Mouse (Mus musculus) heart, postnatal 0 days (tissue): Measurements from ENCODE around the gene Pmel. TPM values are rescaled to one million over a fixed set of nuclear protein-coding genes. Genes with fewer than 3 reads are reported as not detected.

Experiments
- ATAC-seq: fragments of 200-750 bp; cut with Nextera tagmentation; 2 replicates; pipeline ENCODE4 v1.8.0; 2017; ENCODE audit warnings: low read depth, moderate number of reproducible peaks, moderate library complexity; ENCODE audit not compliant: insufficient read depth
- DNase-seq: peaks from one replicate; pipeline ENCODE4 v3.0.0-alpha.2; 2016; ENCODE audit warnings: low spot score
- H3K27ac ChIP-seq: fragments of 300-500 bp; sonication (generic); 2 replicates; pipeline ENCODE4 v1.5.1; 2014; ENCODE audit warnings: low read depth, mild to moderate bottlenecking
- H3K27me3 ChIP-seq: fragments of 300-500 bp; sonication (generic); 2 replicates; pipeline ENCODE4 v1.6.1; 2014; ENCODE audit warnings: low read length, mixed read lengths; ENCODE audit not compliant: control insufficient read depth, insufficient read depth
- H3K36me3 ChIP-seq: fragments of 300-500 bp; sonication (generic); replicated peaks from 2 replicates; pipeline ENCODE4 v1.6.1; 2014; ENCODE audit warnings: low read length, mixed read lengths; ENCODE audit not compliant: control insufficient read depth, insufficient read depth
- H3K4me1 ChIP-seq: fragments of 300-500 bp; sonication (generic); 2 replicates; pipeline ENCODE4 v1.6.1; 2014; ENCODE audit warnings: antibody characterized with exemption; ENCODE audit not compliant: control insufficient read depth, insufficient read depth
- H3K4me2 ChIP-seq: fragments of 300-500 bp; sonication (generic); 2 replicates; pipeline ENCODE4 v1.6.1; 2014; ENCODE audit warnings: low read depth, mild to moderate bottlenecking, low read length, moderate library complexity
- H3K4me3 ChIP-seq: fragments of 300-500 bp; sonication (generic); 2 replicates; pipeline ENCODE4 v1.5.1; 2014; ENCODE audit warnings: low read depth, low read length
- H3K9ac ChIP-seq: fragments of 300-500 bp; sonication (generic); replicated peaks from 2 replicates; pipeline ENCODE4 v1.6.1; 2014; ENCODE audit warnings: low read depth, low read length, mixed read lengths
- H3K9me3 ChIP-seq: fragments of 300-500 bp; sonication (generic); replicated peaks from 2 replicates; pipeline ENCODE4 v1.6.1; 2016; ENCODE audit warnings: low read length; ENCODE audit not compliant: control insufficient read depth
- CTCF ChIP-seq: IDR thresholded peaks from 2 replicates; pipeline ENCODE4 v1.5.1; 2016; ENCODE audit warnings: antibody characterized with exemption, control low read depth, low read depth
- EP300 ChIP-seq: IDR thresholded peaks from 2 replicates; pipeline ENCODE4 v1.6.1; 2016; ENCODE audit warnings: antibody characterized with exemption, low read depth
- WGBS: fragments of 180-500 bp; shearing (Covaris S2); extraction: QIAGEN DNeasy Blood & Tissue Kit; methylation state at CpG from one replicate; pipeline ENCODE4 v1.1.7; 2014; 5-methylcytosine and 5-hydroxymethylcytosine counted together
- polyA plus RNA-seq: library from polyadenylated mRNA; unstranded; fragments of >200 nt; fragmentation: Nextera tagmentation; extraction: Ambion mirVana; gene quantifications from 2 replicates; pipeline ENCODE4 v1.2.1, GENCODE M21; 2015
- total RNA-seq: library from RNA; depleted of rRNA; stranded (reverse); fragments of >200 nt; gene quantifications from 2 replicates; pipeline ENCODE4 v1.2.3, GENCODE M21; 2014; ENCODE audit warnings: low replicate concordance

The Pmel gene
- total and polyA plus RNA-seq, 2 experiments from 2014 or later = 2.0 to 23.2 TPM

DNA sequence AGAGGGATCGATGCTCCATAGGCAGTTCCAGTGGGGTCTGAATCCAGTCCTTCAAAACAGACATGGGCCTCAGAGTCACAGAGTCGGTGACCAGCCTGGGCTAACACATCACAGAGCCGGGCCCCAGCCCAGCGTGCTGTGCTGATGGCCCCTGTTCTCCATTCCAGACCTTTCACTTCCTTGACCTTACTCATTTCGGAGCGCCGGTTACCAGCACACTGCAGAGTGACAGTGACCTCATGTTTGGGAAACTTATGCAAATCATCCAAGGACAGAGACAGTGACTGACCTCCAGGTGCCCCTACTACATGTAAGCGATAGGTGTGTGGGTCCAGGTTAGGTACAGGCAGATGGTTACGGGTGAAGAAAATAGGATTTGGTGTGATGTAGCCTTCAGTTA is 32.8 kb upstream of the Pmel start:
- Histone ChIP-seq H3K36me3 (no peaks in the 10 kb centered on the region), H3K4me1 (no peaks in the 10 kb centered on the region), H3K27me3 (no peaks in the 10 kb centered on the region), H3K9ac (no peak overlapping the region), H3K9me3 (no peaks in the 10 kb centered on the region), H3K27ac (no peak overlapping the region), H3K4me3 (no peak overlapping the region), H3K4me2 (no peak overlapping the region)
- no peak for DNase-seq
- no peak for TF ChIP-seq EP300
- no peak for TF ChIP-seq CTCF
- no peak for ATAC-seq
- 88% methylated on average over 9 of the region's 9 CpGs for WGBS

DNA sequence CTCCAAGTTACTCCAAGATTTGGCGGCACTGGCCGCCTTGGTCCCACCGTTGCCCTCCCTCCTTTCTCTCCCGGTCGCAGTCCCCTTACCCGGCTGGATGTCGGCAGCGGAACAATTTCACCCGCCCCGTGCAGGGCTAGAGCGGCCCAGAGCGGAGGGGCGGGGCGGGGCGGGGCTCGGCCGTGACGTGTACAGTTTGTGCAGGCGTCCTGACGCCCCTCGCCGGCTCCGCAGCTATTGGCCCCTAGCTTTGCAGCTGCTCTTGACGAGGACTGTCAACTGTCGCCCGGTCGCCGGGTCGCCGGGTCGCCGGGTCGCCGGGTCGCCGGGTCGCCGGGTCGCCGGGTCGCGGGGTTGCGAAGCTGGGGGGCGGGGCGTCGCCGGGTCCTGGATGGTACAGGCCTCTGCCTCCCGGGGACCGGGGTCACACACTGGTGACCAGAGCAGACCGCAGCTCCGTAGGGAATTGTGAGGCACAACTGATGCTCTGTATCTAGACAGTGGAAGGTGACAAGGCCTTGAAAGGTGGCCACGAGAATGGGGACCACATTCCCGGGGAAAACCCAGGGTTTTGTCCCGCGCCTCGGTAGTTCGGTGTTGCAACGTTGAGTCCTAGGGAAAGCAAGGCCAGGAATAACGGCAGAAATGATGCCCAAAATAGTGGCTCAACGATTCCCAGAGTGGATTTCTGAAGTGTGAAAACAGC is 30.1 kb upstream of the Pmel start, which contains the start of gene Suox:
Gene Suox (minus strand): TSS at position 311 of the 706 bp plus-strand sequence.
- Histone ChIP-seq H3K4me1 (no peaks in the 10 kb centered on the region), H3K36me3 (no peaks in the 10 kb centered on the region), H3K9me3 (no peaks in the 10 kb centered on the region), H3K4me3 (peak within 1 kb of the TSS; percentile 74), H3K9ac (peak within 1 kb of the TSS; percentile 47; the same call in 1 of the 2 replicates), H3K27me3 (no peaks in the 10 kb centered on the region), H3K4me2 (peak within 1 kb of the TSS; percentile 83), H3K27ac (peak within 1 kb of the TSS; percentile 66)
- peak; percentile 76 for DNase-seq
- TF ChIP-seq CTCF (no peak), EP300 (no peak)
- ATAC-seq = peak; percentile 94
- WGBS = under 1% methylated on average over 60 of the region's 60 CpGs

DNA sequence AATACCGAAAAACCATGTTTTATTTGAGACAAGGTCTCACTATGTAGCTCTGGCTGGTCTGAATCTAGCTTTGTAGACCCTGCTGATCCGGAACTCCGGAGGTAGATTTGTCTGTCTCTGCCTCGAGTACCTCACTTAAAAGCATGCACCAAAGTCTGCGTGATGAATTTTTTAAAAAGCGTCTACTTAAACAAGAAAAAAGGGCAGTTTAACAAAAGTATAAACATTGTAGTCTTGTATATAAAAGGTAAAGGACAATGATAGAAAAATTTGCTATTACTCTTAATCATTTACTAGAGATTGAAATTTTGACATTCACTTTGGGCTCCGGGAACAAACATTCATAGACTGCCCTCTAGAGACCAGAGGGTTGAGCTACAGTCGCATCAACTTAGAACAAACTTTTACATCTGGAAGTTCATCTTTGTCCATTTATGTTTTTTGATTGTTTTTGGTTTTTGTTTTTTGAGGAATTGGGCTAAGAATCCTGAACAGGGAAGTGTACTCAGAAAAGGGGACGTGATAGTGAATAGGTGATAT is 29.5 kb upstream of the Pmel start:
- DNase-seq = peak; percentile 32
- no peaks in the 10 kb centered on the region for H3K9me3 ChIP-seq
- no peaks in the 10 kb centered on the region for H3K27me3 ChIP-seq
- TF ChIP-seq EP300 (no peak), CTCF (peak; percentile 56)
- ATAC-seq = no peak
- no peaks in the 10 kb centered on the region for H3K4me1 ChIP-seq
- H3K9ac ChIP-seq = peak overlapping the region; percentile 47; the same call in 1 of the 2 replicates
- H3K4me3 ChIP-seq = peak overlapping the region; percentile 74
- H3K27ac ChIP-seq = peak overlapping the region; percentile 66
- 3% methylated on average over 9 of the region's 9 CpGs for WGBS
- peak overlapping the region; percentile 83 for H3K4me2 ChIP-seq
- H3K36me3 ChIP-seq = peaks cover 4% of the 10 kb centered on the region

DNA sequence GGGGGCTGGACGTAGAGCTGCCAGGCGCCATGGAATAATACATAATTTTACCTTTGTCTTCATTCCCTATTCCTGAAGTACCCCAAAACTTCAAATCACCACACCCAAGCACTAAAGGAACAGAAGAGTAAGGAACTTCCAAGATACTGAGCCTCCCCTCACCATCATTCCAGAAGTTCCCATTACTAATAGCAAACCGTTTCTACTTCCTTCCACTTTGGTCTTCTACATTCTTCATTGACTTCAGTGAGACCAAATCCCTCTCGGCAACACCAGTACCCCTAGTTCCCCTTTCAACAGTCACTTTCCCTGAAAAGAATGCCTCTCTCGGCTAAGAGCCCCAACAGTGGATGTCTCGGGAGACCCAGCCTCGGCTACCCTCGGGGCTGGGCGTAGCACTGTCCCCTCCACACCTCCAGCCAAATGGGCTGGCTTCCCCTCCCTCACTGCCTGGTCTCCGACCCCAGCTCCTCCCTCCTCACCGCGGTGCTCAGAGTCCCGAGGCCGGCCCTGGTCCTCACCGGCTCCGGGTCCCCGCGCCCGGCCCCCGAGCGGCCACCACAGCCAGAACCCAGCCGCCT is 8.5 kb upstream of the Pmel start:
- TF ChIP-seq EP300 (no peak), CTCF (no peak)
- H3K4me1 ChIP-seq = peaks cover 19% of the 10 kb centered on the region
- no peak for ATAC-seq
- WGBS = under 1% methylated on average over 22 of the region's 22 CpGs
- DNase-seq = no peak
- no peaks in the 10 kb centered on the region for H3K9me3 ChIP-seq
- H3K9ac ChIP-seq = peak overlapping the region; percentile 86
- H3K27me3 ChIP-seq = no peaks in the 10 kb centered on the region
- H3K36me3 ChIP-seq = peaks cover 11% of the 10 kb centered on the region
- peak overlapping the region; percentile 84 for H3K4me2 ChIP-seq
- H3K4me3 ChIP-seq = peak overlapping the region; percentile 76
- peak overlapping the region; percentile 95 for H3K27ac ChIP-seq

DNA sequence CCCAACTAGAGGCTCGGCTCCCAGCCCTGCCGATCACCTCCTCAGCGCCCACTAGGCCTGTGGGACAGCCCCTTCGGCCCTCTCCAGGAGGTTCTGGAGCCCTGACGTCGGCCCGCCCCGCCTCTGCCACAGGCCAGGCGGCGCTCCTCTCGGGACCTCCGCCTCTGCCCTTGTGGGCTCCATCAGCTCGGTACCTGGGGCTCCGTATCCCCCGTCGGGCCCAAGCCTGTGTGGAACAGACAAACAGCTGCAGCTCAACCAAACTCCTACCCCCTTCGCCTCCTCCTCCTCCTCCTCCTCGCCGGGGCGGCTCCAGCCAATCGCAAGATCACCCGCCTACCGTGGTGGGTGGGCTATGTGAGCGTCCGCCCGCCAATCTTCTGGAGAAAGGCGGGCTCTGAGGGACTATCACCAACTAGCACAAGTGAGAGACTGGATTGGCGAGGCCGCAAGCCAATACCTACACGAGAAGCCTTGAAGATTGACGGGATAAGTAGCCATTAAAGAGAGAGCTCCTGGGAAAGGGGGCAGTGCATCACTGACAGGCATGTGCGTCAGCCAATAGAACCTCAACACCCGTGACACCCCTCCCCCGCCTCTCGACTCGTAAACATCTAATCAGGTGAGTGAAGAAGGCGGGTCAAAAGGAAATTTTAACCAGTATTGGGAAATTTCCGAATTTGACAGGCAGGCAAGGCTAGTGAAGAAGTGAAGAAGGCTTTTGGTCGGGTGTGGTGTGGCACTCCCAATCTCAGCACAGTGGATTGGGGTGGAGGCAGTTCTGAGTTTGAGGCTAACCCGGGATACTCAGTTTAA is 7.8 kb upstream of the Pmel start, which contains the start of gene Rab5b:
Gene Rab5b (minus strand): TSS at position 273 of the 816 bp plus-strand sequence.
- H3K9ac ChIP-seq = peak within 1 kb of the TSS; percentile 86
- DNase-seq (peak; percentile 100), ATAC-seq (peak; percentile 98)
- no peaks in the 10 kb centered on the region for H3K27me3 ChIP-seq
- H3K27ac ChIP-seq = peak within 1 kb of the TSS; percentile 95
- TF ChIP-seq CTCF (0 out of 2 replicates have a peak, but pooled peaks have one; percentile 10), EP300 (peak; percentile 74)
- WGBS = under 1% methylated on average over 34 of the region's 40 CpGs
- H3K4me3 ChIP-seq = peak within 1 kb of the TSS; percentile 76
- no peaks in the 10 kb centered on the region for H3K9me3 ChIP-seq
- peaks cover 19% of the 10 kb centered on the region for H3K4me1 ChIP-seq
- H3K36me3 ChIP-seq = peaks cover 18% of the 10 kb centered on the region
- H3K4me2 ChIP-seq = peak within 1 kb of the TSS; percentile 84
